Mouse (Mus musculus) lung, postnatal 0 days (tissue): ENCODE measurements around the gene Slc44a5. TPM values are rescaled to one million over a fixed set of nuclear protein-coding genes. Genes with fewer than 3 reads are reported as not detected.

Experiments
- ATAC-seq: fragments of 200-750 bp; cut with Nextera tagmentation; 2 replicates; pipeline ENCODE4 v1.8.0; 2017; ENCODE audit warnings: moderate library complexity
- DNase-seq: peaks from one replicate; pipeline ENCODE4 v3.0.0-alpha.2; 2016; ENCODE audit warnings: low spot score
- H3K27ac ChIP-seq: fragments of 300-500 bp; sonication (generic); 2 replicates; pipeline ENCODE4 v1.5.1; 2014; ENCODE audit warnings: antibody characterized with exemption, mild to moderate bottlenecking, low read length, mixed read lengths
- H3K27me3 ChIP-seq: fragments of 300-500 bp; sonication (generic); replicated peaks from 2 replicates; pipeline ENCODE4 v1.6.1; 2014; ENCODE audit warnings: low read length, mixed read lengths; ENCODE audit not compliant: insufficient read depth
- H3K36me3 ChIP-seq: fragments of 300-500 bp; sonication (generic); 2 replicates; pipeline ENCODE4 v1.6.1; 2014; ENCODE audit warnings: low read length, mixed read lengths; ENCODE audit not compliant: insufficient read depth
- H3K4me1 ChIP-seq: fragments of 300-500 bp; sonication (generic); 2 replicates; pipeline ENCODE4 v1.6.1; 2014; ENCODE audit warnings: antibody characterized with exemption, low read depth, low read length, mixed read lengths; ENCODE audit not compliant: insufficient read depth
- H3K4me2 ChIP-seq: fragments of 300-500 bp; sonication (generic); replicated peaks from 2 replicates; pipeline ENCODE4 v1.6.1; 2014; ENCODE audit warnings: low read depth, mild to moderate bottlenecking, low read length, moderate library complexity, mixed read lengths
- H3K4me3 ChIP-seq: fragments of 300-500 bp; sonication (generic); 2 replicates; pipeline ENCODE4 v1.5.1; 2014; ENCODE audit warnings: low read depth, low read length
- H3K9ac ChIP-seq: fragments of 300-500 bp; sonication (generic); replicated peaks from 2 replicates; pipeline ENCODE4 v1.6.1; 2014; ENCODE audit warnings: low read depth, mild to moderate bottlenecking
- H3K9me3 ChIP-seq: fragments of 300-500 bp; sonication (generic); 2 replicates; pipeline ENCODE4 v1.6.1; 2016; ENCODE audit warnings: low read length, mixed read lengths
- CTCF ChIP-seq: IDR thresholded peaks from 2 replicates; pipeline ENCODE4 v1.5.1; 2016; ENCODE audit warnings: antibody characterized with exemption, mild to moderate bottlenecking
- EP300 ChIP-seq: IDR thresholded peaks from 2 replicates; pipeline ENCODE4 v1.6.1; 2016; ENCODE audit warnings: antibody characterized with exemption, mild to moderate bottlenecking, control low read depth
- WGBS: fragments of 180-500 bp; shearing (Covaris S2); extraction: QIAGEN DNeasy Blood & Tissue Kit; methylation state at CpG from one replicate; pipeline ENCODE4 v1.1.7; 2014; 5-methylcytosine and 5-hydroxymethylcytosine counted together
- polyA plus RNA-seq: library from polyadenylated mRNA; unstranded; fragments of >200 nt; fragmentation: Nextera tagmentation; extraction: Ambion mirVana; gene quantifications from 2 replicates; pipeline ENCODE4 v1.2.1, GENCODE M21; 2015

Slc44a5 gene
- polyA plus RNA-seq = 0.20 TPM in 2 replicates

DNA sequence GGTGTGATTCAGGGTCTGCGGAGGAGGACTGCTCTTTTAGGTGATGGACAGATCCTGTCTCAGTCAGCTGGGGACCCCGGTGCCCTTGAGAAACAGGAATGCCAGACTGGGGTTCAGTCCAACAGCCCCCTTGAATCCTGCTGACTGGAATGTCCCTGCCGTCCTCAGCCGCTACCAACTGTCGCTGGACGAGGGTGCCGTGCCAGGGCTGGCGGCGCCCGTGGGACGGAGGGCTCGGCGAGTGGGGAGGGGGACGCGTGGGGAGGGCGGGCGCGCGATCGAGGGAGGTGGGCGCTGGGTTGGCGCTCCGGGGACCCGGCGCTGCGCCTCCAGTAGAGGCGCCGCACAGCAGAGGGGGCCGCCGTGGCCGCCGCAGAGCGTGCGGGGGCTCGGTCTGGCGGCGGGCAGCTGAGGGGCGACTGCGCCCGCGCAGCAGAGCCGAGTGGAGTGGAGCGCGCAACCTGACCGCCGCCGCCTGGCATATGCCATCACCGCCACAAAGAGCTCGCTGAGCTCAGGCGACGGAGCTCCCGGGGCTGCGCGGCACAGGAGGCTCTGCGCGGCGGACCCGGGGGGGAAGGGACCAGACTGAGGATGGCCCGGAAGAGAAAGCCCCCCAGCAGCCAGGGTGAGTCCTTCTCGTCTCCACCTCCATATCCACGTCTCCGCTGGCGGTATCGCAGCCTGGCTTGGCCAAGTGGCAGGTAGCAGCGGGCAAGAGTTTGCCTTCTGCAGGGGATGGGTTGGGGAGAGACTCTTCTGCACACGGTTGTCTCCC is at the start of gene Slc44a5:
Gene Slc44a5, plus strand, starts transcription at position 266 of the 778 bp plus-strand sequence.
- H3K27ac ChIP-seq = no peak within 1 kb of the TSS
- WGBS = 0% methylated on average over 53 of the region's 66 CpGs
- ATAC-seq (peak; percentile 21; the same call in 1 of the 2 replicates), DNase-seq (no peak)
- no peaks in the 10 kb centered on the region for H3K36me3 ChIP-seq
- peaks cover 20% of the 10 kb centered on the region for H3K27me3 ChIP-seq
- peaks cover 3% of the 10 kb centered on the region; the same call in 1 of the 2 replicates for H3K4me1 ChIP-seq
- peak within 1 kb of the TSS; percentile 35 for H3K4me3 ChIP-seq
- H3K9me3 ChIP-seq = no peaks in the 10 kb centered on the region
- no peak within 1 kb of the TSS for H3K9ac ChIP-seq
- no peak for TF ChIP-seq EP300
- TF ChIP-seq CTCF = no peak
- H3K4me2 ChIP-seq = peak within 1 kb of the TSS; percentile 74

DNA sequence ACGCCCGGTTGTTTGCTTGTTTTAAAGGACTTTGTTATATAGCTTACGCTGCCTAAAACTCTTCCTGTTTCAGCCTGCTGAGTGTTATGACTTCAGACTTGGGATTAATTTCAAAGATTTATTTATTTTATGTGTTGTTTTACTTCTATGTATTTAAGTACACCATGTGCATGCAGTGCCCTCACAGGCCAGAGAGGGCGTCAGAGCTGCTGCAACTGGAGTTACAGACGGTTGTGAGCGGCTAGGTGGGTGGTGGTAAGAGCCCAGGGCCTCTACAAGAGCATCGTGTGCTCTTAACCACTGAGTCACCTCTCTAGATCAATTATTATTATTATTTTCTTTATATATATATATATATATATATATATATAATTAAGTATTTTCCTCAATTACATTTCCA is 46.9 kb upstream of the Slc44a5 start:
- 86% methylated on average over 7 of the region's 7 CpGs for whole genome bisulfite sequencing

DNA sequence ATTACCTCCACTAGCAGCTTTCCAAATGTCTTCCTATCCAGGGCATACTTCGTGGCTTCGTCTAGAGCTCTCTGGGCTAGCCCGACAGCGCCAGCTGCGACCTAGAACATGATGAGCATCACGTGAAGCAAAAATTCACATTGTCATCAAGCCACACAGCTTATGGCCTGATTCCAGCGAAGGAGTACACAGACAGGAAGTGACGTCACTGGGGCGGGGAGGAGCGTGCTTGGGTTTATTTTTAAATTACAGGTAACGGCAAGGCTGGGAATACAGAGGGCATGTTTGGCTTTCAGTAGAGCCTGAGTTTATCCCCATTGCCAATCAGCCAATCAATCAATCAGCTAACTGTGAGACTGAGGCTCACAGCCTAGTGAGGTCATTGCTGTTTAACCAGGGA is 43.7 kb upstream of the Slc44a5 start:
- no peaks in the 10 kb centered on the region for H3K27me3 ChIP-seq
- TF ChIP-seq EP300 (no peak), CTCF (no peak)
- H3K27ac ChIP-seq = no peak overlapping the region
- no peaks in the 10 kb centered on the region for H3K9me3 ChIP-seq
- H3K9ac ChIP-seq = no peak overlapping the region
- no peak overlapping the region for H3K4me2 ChIP-seq
- H3K4me1 ChIP-seq = no peaks in the 10 kb centered on the region
- H3K36me3 ChIP-seq = peaks cover 28% of the 10 kb centered on the region
- H3K4me3 ChIP-seq = no peak overlapping the region
- ATAC-seq (no peak), DNase-seq (no peak)
- 81% methylated on average over 11 of the region's 11 CpGs for WGBS

More for the DNA sequence above, 46.9 kb upstream of the Slc44a5 start:
- Histone ChIP-seq H3K36me3 (peaks cover 20% of the 10 kb centered on the region), H3K4me3 (no peak overlapping the region), H3K27ac (no peak overlapping the region), H3K4me2 (no peak overlapping the region), H3K4me1 (no peaks in the 10 kb centered on the region), H3K9ac (no peak overlapping the region), H3K9me3 (no peaks in the 10 kb centered on the region), H3K27me3 (no peaks in the 10 kb centered on the region)
- DNase-seq = no peak
- TF ChIP-seq CTCF (peak; percentile 21), EP300 (no peak)
- no peak for ATAC-seq

DNA sequence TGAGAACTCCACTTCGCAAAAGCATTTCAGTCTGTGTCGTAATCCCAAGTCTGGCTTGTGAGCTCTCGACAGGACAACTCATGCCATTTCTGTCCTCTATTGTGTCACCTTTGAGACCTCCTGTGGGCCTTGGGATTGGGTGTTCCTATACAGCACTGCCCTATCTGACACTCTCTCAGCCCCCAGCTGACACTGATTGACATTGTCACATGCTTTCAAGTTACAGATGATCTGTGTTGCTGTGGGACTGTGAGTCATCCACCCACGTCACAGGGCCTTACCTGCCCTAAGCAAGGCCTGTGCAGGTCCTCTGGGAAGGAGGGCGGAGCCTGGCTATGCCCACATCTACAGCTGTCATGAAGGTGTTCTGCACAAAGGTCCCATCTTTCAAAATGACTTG is 40.8 kb upstream of the Slc44a5 start:
- ATAC-seq = no peak
- Histone ChIP-seq H3K9ac (no peak overlapping the region), H3K4me2 (no peak overlapping the region), H3K4me1 (no peaks in the 10 kb centered on the region), H3K9me3 (no peaks in the 10 kb centered on the region), H3K27me3 (no peaks in the 10 kb centered on the region), H3K36me3 (peaks cover 46% of the 10 kb centered on the region), H3K27ac (no peak overlapping the region), H3K4me3 (no peak overlapping the region)
- no peak for DNase-seq
- 87% methylated on average over 5 of the region's 5 CpGs for WGBS
- TF ChIP-seq CTCF (no peak), EP300 (no peak)

GRCm38 (mm10) chr3:153935878-153936277 is 37.4 kb upstream of the Slc44a5 start:
- H3K4me1 ChIP-seq = no peaks in the 10 kb centered on the region
- no peak overlapping the region for H3K4me2 ChIP-seq
- ATAC-seq (no peak), DNase-seq (no peak)
- H3K27me3 ChIP-seq = no peaks in the 10 kb centered on the region
- WGBS = 85% methylated on average over 9 of the region's 9 CpGs
- H3K9me3 ChIP-seq = no peaks in the 10 kb centered on the region
- peaks cover 42% of the 10 kb centered on the region for H3K36me3 ChIP-seq
- H3K27ac ChIP-seq = no peak overlapping the region
- no peak overlapping the region for H3K4me3 ChIP-seq
- no peak for TF ChIP-seq EP300
- TF ChIP-seq CTCF = no peak
- no peak overlapping the region for H3K9ac ChIP-seq

DNA sequence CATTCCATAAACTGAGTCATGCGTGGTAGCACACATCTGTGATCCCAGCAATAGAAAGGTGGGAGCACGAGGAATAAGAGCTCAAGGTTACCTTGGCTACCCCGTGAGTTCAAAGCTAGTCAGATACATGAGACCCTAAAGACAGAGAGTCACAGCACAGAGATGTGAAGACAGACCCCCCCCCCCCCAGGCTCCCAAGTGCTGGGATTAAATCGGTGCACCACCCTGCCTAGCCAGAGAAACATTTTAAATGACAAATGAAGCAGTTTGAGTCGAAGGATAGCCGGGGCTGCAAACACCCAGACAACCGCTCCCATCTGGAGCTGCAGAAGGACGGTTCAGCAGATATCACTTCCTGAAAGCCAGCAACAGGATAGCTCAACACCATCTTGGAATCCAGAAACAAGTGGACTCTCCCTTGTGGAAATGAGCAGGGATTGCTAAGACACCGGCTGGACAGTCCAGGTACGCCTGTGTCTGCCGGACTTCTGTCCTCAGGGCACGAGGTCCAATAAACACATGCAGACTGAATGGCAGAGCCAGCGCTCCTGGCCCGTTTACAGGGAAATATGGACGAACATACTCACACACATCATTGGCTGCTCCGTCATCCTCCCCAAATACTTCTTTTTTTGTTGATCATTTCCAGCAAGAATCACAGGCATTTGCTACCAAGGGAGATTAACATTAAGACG is 36.0 kb upstream of the Slc44a5 start:
- no peak for ATAC-seq

More for the DNA sequence above, 36.0 kb upstream of the Slc44a5 start:
- no peak overlapping the region for H3K4me3 ChIP-seq
- 94% methylated on average over 17 of the region's 17 CpGs for WGBS
- no peak overlapping the region for H3K9ac ChIP-seq
- H3K27ac ChIP-seq = no peak overlapping the region
- no peaks in the 10 kb centered on the region for H3K4me1 ChIP-seq
- no peaks in the 10 kb centered on the region for H3K9me3 ChIP-seq
- TF ChIP-seq CTCF = no peak
- no peak for TF ChIP-seq EP300
- no peaks in the 10 kb centered on the region for H3K27me3 ChIP-seq
- peaks cover 37% of the 10 kb centered on the region for H3K36me3 ChIP-seq
- no peak for DNase-seq
- no peak overlapping the region for H3K4me2 ChIP-seq
